Mouse (Mus musculus) liver, embryonic 18 days (tissue): ENCODE results near the gene Tfpt. TPM values are rescaled to one million over a fixed set of nuclear protein-coding genes. Genes with fewer than 3 reads are reported as not detected.

ENCODE experiments used
- polyA plus RNA-seq: library from polyadenylated mRNA; depleted of rRNA; stranded (reverse); fragments of >200 nt; gene quantifications from 2 replicates; pipeline ENCODE4 v1.2.3, GENCODE M21; 2012; rRNA removed

The Tfpt gene
- 9.5 and 10.9 TPM in 2 replicates for polyA plus RNA-seq

DNA sequence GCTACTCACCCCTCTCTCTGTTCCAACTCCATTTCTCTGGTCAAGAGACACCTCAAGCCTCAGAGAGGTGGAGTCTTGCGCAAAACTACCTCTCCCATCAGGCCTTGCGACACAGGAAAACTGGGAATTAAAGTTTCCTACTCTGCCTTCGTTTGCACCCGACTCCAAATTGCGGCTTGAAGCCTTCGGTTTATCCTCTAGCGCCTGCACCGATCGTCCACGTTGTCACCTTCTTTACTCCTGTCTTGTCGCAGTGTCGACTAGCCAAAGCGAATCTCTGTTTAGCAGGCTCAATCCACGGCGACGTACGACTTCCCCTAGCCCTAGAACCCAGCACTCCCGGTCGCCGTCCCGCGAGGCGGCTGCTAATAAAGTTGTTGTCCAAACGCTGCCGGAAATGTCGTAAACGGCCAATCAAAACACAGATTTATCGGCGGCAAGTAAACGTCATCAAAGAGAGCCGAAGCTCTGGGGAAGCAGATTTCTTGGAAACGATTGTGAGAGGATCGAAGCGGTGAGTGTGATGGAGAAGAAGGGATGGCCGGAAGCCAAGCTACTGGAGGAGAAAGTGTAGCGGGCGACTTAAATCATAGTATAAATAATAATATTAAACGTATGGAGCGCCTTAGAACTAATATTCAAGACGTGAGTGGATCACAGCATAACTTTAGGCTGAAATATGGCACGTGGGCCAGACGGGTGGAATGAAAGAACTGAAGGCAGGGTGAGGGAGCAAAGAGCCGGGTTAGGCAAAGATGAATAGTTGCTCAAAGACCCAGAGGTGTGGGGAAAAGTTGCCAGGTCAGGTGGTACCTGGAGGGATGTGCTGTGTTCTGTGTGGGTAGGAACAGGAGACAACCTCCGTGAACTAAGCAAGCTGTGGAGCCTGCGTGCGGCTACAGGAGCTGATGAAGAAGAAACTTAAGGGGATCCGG lies at the start of gene Tfpt, which contains the start of gene Prpf31:
Tfpt (minus strand) TSS at position 387 of the 935 bp plus-strand sequence.
Prpf31 (plus strand) TSS at position 443 of the 935 bp plus-strand sequence.

DNA sequence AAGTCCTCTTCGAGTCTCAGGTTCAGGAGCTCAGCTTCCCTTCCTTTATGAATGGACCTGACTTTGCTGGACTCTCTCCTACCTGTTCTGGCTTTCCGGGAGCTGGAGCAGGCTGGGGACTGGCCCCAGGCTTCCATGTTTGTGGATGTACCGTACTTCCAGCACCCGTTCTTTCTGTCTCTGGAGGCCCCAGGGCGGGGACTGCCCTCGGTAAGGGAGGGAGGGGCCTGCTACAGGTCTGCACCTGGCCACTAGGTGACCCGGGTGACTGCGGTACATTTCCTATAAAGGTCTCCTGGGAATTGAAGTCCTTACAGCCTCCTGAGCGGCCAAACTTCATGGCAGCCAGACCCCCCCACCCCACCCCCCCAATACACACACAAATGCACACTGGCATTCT lies 47.6 kb upstream of the Tfpt start, which contains the start of gene Tmc4:
Tmc4 (minus strand) TSS at position 212 of the 400 bp plus-strand sequence.

DNA sequence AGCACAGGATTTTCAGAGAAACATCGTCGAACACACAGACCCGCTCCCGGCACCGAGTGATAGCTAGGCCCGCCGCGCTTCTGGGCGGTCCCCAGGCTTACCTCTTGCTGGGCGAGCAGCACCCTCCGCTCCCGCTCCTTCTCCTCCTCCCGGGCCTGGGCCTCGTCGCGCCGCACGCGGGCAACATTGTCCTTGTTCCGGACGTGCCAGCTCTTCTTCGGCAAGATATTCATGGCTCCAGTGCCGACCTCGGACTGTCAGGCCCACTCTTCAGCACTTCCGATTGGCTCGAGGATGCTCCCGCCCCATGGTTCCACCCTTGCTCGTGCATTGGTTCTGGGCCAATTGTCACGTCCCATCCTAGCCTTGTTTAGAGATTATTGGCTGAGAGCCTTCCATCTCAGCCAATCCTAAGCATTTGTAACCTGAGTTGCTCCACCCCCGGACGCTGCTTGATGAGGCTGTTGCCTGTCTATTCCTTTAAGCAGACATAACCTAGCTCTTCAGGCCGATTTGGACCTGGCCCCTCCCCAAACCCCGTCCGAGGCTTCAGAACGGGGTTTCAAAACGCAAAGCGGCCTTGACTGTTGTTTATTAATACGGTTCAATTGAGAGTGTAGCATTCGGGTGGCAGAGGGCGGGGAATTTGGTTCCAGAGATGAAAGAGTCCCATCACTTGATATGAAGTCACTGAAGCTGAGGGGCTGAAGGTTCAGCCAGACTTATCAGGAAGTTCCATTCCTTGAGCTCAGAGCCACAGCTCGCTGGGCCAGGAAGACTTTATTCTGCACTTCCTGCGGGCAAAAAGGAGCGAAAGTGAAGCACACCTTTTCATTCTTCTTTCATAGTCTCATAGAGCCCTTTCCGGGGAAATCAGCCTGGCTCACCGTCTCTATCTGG lies 35.7 kb upstream of the Tfpt start, which contains the start of gene Leng1:
Leng1 (minus strand) TSS at position 626 of the 900 bp plus-strand sequence.

DNA sequence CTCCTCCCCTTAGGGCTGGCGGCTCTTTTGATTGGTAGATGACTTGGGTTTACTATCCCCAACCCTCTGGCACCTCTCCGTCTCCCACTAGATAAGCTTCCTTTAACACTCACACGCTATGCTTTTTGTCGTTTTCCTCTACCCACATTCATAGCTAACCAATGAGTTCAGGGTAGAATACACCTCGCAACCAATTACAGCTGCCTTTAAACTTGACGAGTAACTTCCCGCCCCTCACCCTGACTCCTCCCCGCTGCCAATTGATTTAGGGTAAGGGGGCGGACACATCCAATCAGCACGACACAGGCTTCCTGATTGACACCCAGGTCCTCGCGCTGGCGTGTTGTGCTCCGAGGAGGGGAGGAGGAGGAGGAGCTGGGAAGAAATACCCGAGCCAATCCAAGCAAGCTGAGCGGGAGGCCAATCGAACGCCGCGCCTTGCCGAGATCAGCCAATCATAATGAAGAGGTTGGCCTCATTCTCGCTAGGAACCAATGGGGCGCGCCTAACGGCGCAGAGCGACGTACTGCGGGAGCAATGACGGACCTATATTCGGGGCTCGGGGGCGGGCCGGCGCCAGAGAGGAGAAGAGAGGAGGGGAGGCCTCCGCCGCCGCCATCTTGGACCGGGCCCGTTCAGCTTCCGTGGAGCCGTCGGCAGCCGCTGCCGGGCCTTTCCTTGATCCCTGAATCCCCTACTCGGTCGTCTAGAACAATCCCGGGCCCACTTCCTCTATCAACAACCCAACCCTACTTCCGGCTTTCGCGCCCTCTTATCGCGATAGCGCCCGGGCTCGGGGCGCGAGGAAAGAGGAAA lies 15.2 kb upstream of the Tfpt start, which contains the start of gene Cnot3:
Cnot3 (plus strand) TSS at position 597 of the 816 bp plus-strand sequence.

DNA sequence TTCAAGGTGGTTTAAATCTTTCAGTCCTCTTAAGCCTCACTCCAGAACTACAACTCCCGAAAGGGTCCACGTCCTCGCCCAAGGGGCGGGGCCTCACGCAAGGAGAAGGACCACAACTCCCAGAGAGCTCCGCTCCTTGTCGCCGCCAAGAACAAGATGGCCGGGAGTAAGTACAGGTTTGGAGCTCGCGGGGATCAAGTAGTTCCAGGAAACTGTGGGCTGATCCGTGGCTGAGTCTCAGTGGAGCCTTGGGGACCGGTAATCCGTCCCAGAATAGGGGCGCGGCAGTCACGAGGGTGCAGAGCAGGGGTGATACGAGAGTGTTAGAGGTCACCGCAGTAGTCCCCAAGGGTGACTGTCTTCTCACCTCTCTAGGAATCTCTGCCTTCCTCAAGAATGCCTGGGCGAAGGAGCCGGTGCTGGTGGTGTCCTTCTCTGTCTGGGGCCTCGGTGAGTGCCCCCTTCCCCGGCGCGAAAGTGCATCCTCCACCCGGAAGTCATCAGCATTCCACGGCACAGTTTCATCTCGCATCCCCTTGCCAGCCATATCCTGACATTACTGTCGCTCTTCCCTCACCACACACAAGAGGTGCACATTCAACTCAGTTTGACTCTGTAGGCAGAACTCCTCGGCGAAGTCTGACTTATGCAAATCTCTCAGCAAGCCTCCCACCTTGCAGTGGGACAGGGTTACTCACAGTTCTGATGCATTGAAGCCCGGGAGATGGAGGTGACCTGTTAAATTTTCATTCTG lies 12.3 kb downstream of the Tfpt start, which contains the start of gene Ndufa3:
Ndufa3 (plus strand) TSS at position 132 of the 754 bp plus-strand sequence.

DNA sequence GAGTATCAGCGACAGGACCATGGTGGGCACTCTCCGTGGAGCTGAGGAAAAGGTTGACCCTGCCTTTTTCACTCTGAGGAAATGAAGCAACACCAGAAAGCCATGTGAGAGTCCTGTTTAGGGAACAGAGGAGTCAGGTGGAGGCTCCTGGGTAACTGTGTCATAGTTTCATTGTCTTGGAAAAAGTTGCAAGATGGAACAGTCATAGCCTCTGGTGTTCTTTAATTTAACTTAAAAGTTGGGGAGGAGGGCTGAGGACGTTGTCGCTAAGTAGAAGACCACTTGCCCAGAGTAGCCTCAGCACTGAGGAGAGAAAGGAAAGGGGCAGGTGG lies 13.7 kb downstream of the Tfpt start, which contains the start of gene Oscar:
Oscar (minus strand) TSS at position 101 of the 332 bp plus-strand sequence.

Other genes with a start within 250 kb of the Tfpt start
- not detected in 2 replicates for gene Cacng8, start 239.2 kb downstream of the Tfpt start, polyA plus RNA-seq
- gene Cacng6, start 205.7 kb downstream of the Tfpt start, polyA plus RNA-seq = 0.04 TPM in 1 of 2 replicates, not detected in the other
- gene Tarm1, start 127.3 kb downstream of the Tfpt start, polyA plus RNA-seq = 0.73 and 0.77 TPM in 2 replicates
- 0.06 and 0.09 TPM in 2 replicates for gene Oscar, start 13.8 kb downstream of the Tfpt start, polyA plus RNA-seq
- 126 and 136 TPM in 2 replicates for gene Ndufa3, start 12.6 kb downstream of the Tfpt start, polyA plus RNA-seq
- gene Prpf31, start 56 bp upstream of the Tfpt start, polyA plus RNA-seq = 17.0 and 18.2 TPM in 2 replicates
- 17.7 and 19.3 TPM in 2 replicates for gene Cnot3, start 15.3 kb upstream of the Tfpt start, polyA plus RNA-seq
- gene Leng1, start 35.9 kb upstream of the Tfpt start, polyA plus RNA-seq = 4.5 and 5.0 TPM in 2 replicates
- 7.6 and 7.8 TPM in 2 replicates for gene Tmc4, start 47.6 kb upstream of the Tfpt start, polyA plus RNA-seq
- gene Tsen34, start 62.9 kb upstream of the Tfpt start, polyA plus RNA-seq = 35.0 and 36.0 TPM in 2 replicates
- gene Mboat7, start 63.6 kb upstream of the Tfpt start, polyA plus RNA-seq = 12.2 and 15.6 TPM in 2 replicates
- 1,543 and 1,939 TPM in 2 replicates for gene Rps9, start 74.1 kb upstream of the Tfpt start, polyA plus RNA-seq
- gene Pirb, start 90.5 kb upstream of the Tfpt start, polyA plus RNA-seq = 12.1 and 18.7 TPM in 2 replicates
- 0.24 and 0.36 TPM in 2 replicates for gene Gm15448, start 195.8 kb upstream of the Tfpt start, polyA plus RNA-seq
- 2.2 TPM in 2 replicates for gene Pira2, start 215.1 kb upstream of the Tfpt start, polyA plus RNA-seq